Mouse (Mus musculus): ENCODE results near the gene Ccl21a. TPM values are rescaled to one million over a fixed set of nuclear protein-coding genes. Genes with fewer than 3 reads are reported as not detected.
"Not testable (repeated sequence)": the region's sequence is repeated elsewhere in the genome, so short reads cannot be mapped to it uniquely, and the experiment has no call there.

Ccl21a gene
- polyA plus RNA-seq (2014; fragmentation: Nextera tagmentation; extraction: Ambion mirVana) = 1.4 and 1.7 TPM in 2 replicates

DNA sequence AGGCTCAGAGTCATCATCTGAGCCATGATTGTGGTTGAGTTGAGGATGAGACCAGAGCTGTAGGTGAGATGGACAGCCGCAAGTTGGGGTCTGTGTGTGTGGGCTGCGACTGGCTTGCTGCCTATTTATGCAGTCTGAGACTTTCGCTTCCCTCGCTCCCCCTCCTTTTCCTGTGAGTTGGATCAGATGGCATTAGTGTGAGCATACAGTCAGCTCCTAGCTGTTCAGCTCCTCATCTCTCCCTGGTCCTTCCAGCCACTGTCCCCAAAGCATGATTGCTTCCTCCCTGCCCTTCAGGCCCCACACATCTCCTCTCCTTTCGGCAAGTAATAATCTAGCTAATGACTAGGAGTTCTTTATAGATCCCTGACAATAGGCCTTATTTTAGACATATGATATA is at the start of gene Ccl21a:
Gene Ccl21a (minus strand): TSS at position 101 of the 400 bp plus-strand sequence.
- H3K9ac ChIP-seq; H3K27me3 ChIP-seq (ENCODE audit: control insufficient read depth, insufficient read depth, low read length); H3K4me2 ChIP-seq (replicated peaks); H3K27ac ChIP-seq; H3K36me3 ChIP-seq (replicated peaks; ENCODE audit: control insufficient read depth, insufficient read depth); H3K9me3 ChIP-seq (ENCODE audit: control insufficient read depth, low read length); H3K4me3 ChIP-seq (replicated peaks; ENCODE audit: low read length); ATAC-seq (ENCODE audit: low FRiP score); H3K4me1 ChIP-seq (replicated peaks; ENCODE audit: control insufficient read depth, insufficient read depth, low read length); DNase-seq (ENCODE audit: low spot score): not testable (repeated sequence)
- no CpG with 5 or more reads among the region's 5 CpGs for WGBS

DNA sequence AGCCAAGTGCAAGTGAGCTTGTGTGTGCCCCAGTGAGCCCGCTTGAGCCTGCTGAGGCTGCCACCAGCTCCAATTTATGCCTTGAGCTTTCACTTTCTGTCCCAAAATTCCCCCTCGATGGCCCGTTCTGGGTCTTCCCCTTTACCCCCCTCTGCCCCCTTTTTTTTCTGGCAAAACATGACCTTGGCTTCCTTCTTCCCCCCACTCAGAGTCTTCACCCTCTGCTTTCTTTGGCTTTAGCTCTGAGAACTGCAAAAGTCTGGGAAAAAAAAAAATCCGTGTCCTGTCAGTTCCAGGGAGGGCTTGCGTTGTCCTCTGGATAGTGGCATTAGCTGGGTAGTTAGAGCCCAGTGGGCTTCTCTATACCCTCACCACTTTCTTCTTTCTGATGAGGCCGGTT is 17.3 kb downstream of the Ccl21a start, which contains the start of gene Ccl19:
Gene Ccl19 (minus strand): TSS at position 101 of the 400 bp plus-strand sequence.
- no CpG with 5 or more reads among the region's 6 CpGs for WGBS
- H3K4me2 ChIP-seq (replicated peaks); H3K36me3 ChIP-seq (replicated peaks; ENCODE audit: control insufficient read depth, insufficient read depth); H3K27me3 ChIP-seq (ENCODE audit: control insufficient read depth, insufficient read depth, low read length); DNase-seq (ENCODE audit: low spot score); H3K4me3 ChIP-seq (replicated peaks; ENCODE audit: low read length); H3K27ac ChIP-seq; H3K4me1 ChIP-seq (replicated peaks; ENCODE audit: control insufficient read depth, insufficient read depth, low read length); H3K9ac ChIP-seq; ATAC-seq (ENCODE audit: low FRiP score); H3K9me3 ChIP-seq (ENCODE audit: control insufficient read depth, low read length): not testable (repeated sequence)

DNA sequence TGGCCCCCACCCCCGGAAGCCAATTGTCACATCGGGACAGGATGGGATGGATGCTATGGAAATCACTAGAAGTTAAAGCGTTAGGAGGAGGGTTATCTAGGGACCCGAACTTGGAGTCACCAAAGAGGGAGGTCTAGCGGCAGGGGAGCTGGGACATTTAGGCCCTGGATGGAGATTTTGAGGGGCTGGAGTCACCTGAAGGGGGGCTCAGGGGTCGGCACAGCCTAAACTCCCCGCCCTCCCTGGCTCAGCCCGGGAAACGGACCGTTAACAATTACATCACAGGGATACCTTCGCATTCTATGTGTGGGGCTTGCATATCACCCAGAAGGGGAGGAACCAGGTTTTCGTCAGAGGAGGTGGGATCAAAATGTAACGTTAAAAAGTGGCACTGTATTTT is 38.5 kb downstream of the Ccl21a start, which contains the start of gene 4930578G10Rik:
Gene 4930578G10Rik (plus strand): TSS at position 301 of the 400 bp plus-strand sequence.
- H3K4me3 ChIP-seq (replicated peaks; ENCODE audit: low read length) = not testable (repeated sequence)

More for the DNA sequence above, 38.5 kb downstream of the Ccl21a start, which contains the start of gene 4930578G10Rik:
- not testable (repeated sequence) for H3K36me3 ChIP-seq (replicated peaks; ENCODE audit: control insufficient read depth, insufficient read depth); H3K27me3 ChIP-seq (ENCODE audit: control insufficient read depth, insufficient read depth, low read length); H3K9ac ChIP-seq; H3K9me3 ChIP-seq (ENCODE audit: control insufficient read depth, low read length); H3K4me2 ChIP-seq (replicated peaks); DNase-seq (ENCODE audit: low spot score); H3K27ac ChIP-seq; H3K4me1 ChIP-seq (replicated peaks; ENCODE audit: control insufficient read depth, insufficient read depth, low read length); ATAC-seq (ENCODE audit: low FRiP score)
- no CpG with 5 or more reads among the region's 13 CpGs for WGBS

Other genes starting within 250 kb of the Ccl21a start
- 0.17 TPM in 1 of 2 replicates, not detected in the other for gene Fam205a2, start 245.8 kb downstream of the Ccl21a start, polyA plus RNA-seq (2014; fragmentation: Nextera tagmentation; extraction: Ambion mirVana)
- not detected in 2 replicates for gene Gm10591, start 161.8 kb downstream of the Ccl21a start, polyA plus RNA-seq (2014; fragmentation: Nextera tagmentation; extraction: Ambion mirVana)
- 0.65 TPM in 1 of 2 replicates, not detected in the other for gene Gm2564, start 144.3 kb downstream of the Ccl21a start, polyA plus RNA-seq (2014; fragmentation: Nextera tagmentation; extraction: Ambion mirVana)
- gene Ccl27b, start 118.7 kb downstream of the Ccl21a start, polyA plus RNA-seq (2014; fragmentation: Nextera tagmentation; extraction: Ambion mirVana) = not detected in 2 replicates
- not detected in 2 replicates for gene Il11ra2, start 112.1 kb downstream of the Ccl21a start, polyA plus RNA-seq (2014; fragmentation: Nextera tagmentation; extraction: Ambion mirVana)
- 0.37 and 0.67 TPM in 2 replicates for gene 4930578G10Rik, start 38.4 kb downstream of the Ccl21a start, polyA plus RNA-seq (2014; fragmentation: Nextera tagmentation; extraction: Ambion mirVana)
- gene Ccl19, start 17.4 kb downstream of the Ccl21a start, polyA plus RNA-seq (2014; fragmentation: Nextera tagmentation; extraction: Ambion mirVana) = not detected in 2 replicates
- 0.10 and 0.12 TPM in 2 replicates for gene Fam205a1, start 79.9 kb upstream of the Ccl21a start, polyA plus RNA-seq (2014; fragmentation: Nextera tagmentation; extraction: Ambion mirVana)
- gene Gm12394, start 82.8 kb upstream of the Ccl21a start, polyA plus RNA-seq (2014; fragmentation: Nextera tagmentation; extraction: Ambion mirVana) = 0.62 and 0.73 TPM in 2 replicates
- gene Fam205c, start 100.2 kb upstream of the Ccl21a start, polyA plus RNA-seq (2014; fragmentation: Nextera tagmentation; extraction: Ambion mirVana) = 1.5 and 2.4 TPM in 2 replicates
- 43.5 and 47.8 TPM in 2 replicates for gene Phf24, start 142.7 kb upstream of the Ccl21a start, polyA plus RNA-seq (2014; fragmentation: Nextera tagmentation; extraction: Ambion mirVana)
- gene Dnajb5, start 175.8 kb upstream of the Ccl21a start, polyA plus RNA-seq (2014; fragmentation: Nextera tagmentation; extraction: Ambion mirVana) = 38.5 and 42.0 TPM in 2 replicates
- gene 1700022I11Rik, start 195.6 kb upstream of the Ccl21a start, polyA plus RNA-seq (2014; fragmentation: Nextera tagmentation; extraction: Ambion mirVana) = 0.63 and 0.71 TPM in 2 replicates
- 470 and 518 TPM in 2 replicates for gene Vcp, start 226.5 kb upstream of the Ccl21a start, polyA plus RNA-seq (2014; fragmentation: Nextera tagmentation; extraction: Ambion mirVana)
- 15.6 and 20.1 TPM in 2 replicates for gene Fancg, start 236.5 kb upstream of the Ccl21a start, polyA plus RNA-seq (2014; fragmentation: Nextera tagmentation; extraction: Ambion mirVana)